Mouse (Mus musculus) left cerebral cortex, postnatal 36 days (tissue): ENCODE data around the gene Usp45. TPM values are rescaled to one million over a fixed set of nuclear protein-coding genes. Genes with fewer than 3 reads are reported as not detected.

ENCODE experiments used
- total RNA-seq, 2 experiments: library from RNA; stranded (reverse); gene quantifications; 2 replicates each; pipeline ENCODE4 v1.2.3; 2021

Usp45 gene
- total RNA-seq, 2 experiments from 2014 or later = 49.4 to 54.4 TPM

Other genes with a start within 250 kb of the Usp45 start
- gene Prdm13, start 81.2 kb upstream of the Usp45 start, total RNA-seq = not detected
- gene Ccnc, start 39.5 kb upstream of the Usp45 start, total RNA-seq = 10 to 100 TPM; 28.8 to 38.9 TPM
- gene Tstd3, start 56 bp downstream of the Usp45 start, total RNA-seq = 10 to 100 TPM; 21.1 to 23.1 TPM
- gene Pnisr, start 80.4 kb downstream of the Usp45 start, total RNA-seq = 100 to 1,000 TPM; 123 to 247 TPM
- 10 to 100 TPM; 11.3 to 14.0 TPM for gene Coq3, start 112.5 kb downstream of the Usp45 start, total RNA-seq
- gene Faxc, start 164.2 kb downstream of the Usp45 start, total RNA-seq = 10 to 100 TPM; 72.7 to 75.4 TPM